Mouse (Mus musculus) left cerebral cortex, adult 18-20 months (tissue): ENCODE results near the gene Nudt13. TPM values are rescaled to one million over a fixed set of nuclear protein-coding genes. Genes with fewer than 3 reads are reported as not detected.

Experiments
- DNase-seq, 2 experiments: peaks; one replicate each; pipeline ENCODE4 v3.0.0; 2021 to 2022; ENCODE audit warnings: low spot score in 2 of 2, mixed read lengths in 1 of 2
- total RNA-seq, 2 experiments: library from RNA; stranded (reverse); gene quantifications; 2 replicates each; pipeline ENCODE4 v1.2.3; 2021

The Nudt13 gene
- total RNA-seq, 2 experiments from 2014 or later = 18.4 to 23.4 TPM

DNA sequence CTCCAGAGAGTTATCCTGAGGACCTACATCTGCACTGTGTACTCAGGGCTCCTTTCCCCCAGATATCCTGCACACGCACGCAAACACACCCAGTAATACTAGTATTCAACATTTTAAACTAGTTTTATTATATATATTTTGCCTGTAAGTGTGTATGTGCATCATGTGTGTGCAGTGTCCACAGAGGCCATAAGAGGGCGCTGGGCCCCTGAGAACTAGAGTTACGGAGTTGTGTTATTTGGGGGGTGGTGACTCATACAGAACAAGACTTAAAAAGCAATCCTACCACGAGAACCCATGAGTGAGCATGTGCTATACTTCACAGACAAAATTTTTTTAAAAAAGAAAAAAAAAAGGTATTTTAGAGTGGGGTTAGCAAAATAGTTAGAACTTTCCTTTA is 44.9 kb downstream of the Nudt13 start:
- no peak for DNase-seq

DNA sequence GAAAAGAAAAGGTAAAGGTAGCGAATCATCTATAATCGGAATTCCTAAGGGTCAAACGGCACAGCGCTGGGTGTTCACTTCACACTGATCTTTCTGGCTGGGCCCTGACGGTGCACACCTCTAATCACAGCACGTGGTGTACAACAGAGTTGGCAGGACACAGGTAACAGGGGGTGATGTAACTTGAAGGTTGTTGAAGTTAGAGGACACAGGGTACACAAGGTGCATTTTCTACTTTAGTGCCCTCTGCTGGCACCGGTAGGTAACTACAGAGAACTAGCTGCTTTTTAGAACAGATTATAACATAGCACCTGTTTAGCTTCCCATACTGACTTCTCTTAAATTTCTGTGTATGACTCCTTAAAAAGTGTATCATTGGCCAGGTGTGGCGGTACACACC is 45.7 kb downstream of the Nudt13 start:
- no peak for DNase-seq

DNA sequence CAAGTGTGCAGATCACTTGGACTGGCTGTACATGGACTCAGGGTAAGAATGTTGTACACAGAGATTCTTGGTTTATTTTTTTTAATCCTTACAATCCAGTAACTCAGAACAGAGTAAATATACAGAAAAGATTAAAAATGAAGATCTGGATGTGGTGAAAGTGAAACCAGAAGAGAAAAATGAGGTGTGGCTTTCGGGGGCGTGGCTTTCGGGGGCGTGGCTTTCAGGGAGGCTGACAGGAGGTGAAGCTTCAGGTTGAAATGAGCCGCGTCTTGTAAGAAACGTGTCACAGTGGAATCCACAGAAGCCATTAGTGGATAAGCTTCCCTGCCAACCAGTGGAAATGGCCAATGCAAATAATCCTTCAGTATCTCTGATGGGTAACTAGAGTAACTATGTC is 46.4 kb downstream of the Nudt13 start:
- DNase-seq = no peak

DNA sequence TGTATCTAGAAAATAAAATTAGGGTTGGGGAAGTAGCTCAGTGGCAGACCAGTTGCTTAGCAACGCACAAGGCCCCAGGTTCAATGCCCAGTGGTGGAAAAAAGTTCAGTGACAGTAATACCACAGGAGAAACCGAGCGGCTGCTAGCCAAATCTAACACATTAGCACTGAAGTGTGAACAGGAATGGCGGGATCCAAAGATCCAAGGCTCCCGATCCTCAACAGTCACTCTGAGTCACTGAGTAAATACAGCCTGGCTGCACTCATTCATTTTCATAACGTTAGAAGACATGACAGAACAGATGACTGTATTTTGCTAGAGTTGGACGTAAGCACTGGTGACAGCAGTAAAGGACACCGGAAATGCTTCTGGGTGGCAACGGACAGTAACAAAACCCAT is 51.4 kb downstream of the Nudt13 start:
- DNase-seq = no peak

DNA sequence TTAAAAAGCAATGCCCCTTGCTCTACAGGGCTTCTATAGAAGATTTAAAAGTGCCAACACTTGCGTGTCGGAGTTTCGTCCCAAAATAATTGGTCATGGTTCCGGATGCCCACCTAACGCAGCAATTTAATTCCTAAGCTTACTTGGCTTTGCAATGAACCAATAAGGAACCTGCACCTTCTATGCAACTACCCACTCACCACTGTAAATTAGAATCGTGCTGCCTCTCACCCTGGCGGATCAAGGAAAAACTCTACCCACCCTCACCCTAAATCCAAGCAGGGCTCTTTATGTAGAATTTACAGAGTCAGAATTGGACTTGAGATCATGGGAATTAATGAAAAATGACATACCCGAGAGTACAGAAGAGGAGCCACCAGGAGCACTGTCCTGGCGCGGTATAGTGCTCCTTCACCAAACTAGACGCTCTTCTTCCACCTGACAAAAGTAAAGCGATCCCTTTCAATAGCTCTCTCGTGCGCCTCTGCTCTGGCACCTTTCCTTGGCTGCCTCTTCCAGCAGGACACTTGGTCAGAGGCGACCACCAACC is 53.0 kb downstream of the Nudt13 start:
- DNase-seq = no peak

DNA sequence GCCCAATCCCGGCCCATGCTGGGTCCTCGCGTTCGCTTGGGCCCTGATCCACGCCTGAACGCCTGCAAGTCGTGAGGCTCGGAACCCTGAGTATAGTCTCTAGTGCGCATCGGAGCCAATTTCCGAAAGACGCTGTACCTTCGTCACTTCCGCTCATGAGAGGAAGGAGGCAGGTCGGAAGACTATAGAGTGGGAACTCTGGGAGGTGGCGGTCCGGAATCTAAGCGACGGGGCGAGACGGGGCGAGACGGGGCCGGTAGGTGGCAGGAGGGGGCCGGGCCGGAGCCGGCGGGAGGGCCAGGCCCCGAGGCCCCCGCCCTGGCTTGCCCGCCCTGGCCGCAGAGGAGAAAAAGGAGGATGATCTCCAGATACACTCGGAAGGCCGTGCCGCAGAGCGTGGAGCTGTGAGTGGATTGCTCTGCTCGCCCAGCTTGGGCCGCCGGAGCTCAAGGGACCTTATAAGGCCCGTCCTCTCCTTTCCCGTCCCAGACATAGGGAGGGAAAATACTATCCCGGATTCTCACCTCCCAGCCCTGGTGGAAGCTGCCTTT is 53.6 kb downstream of the Nudt13 start, which contains the start of the genes Ecd and Fam149b:
TSS of gene Ecd (minus strand) at position 131 of the 551 bp plus-strand sequence.
TSS of gene Fam149b (plus strand) at position 172 of the 551 bp plus-strand sequence.
- DNase-seq = peak; percentile 91 to 92

DNA sequence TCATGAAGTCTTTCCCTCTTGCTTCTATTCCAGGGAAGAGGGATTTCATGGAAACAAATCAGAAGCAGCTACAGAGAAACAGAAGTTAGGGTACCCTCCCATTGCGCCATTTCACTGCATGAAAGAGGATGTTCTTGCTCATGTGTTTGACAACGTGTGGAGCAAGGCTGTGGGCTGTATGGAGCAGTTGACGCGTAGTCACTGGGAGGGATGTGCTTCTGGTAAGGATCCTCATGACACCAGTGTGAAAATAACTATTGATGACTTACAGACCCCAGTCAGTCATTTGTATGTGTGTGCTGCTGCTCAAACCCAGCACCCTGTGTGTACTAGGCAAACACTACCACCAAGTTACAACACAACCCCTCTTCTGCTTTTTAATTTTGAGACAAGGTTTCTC is 68.7 kb downstream of the Nudt13 start:
- DNase-seq = no peak

Other genes starting within 250 kb of the Nudt13 start
- 1 to 10 TPM; 4.1 to 4.3 TPM for gene Saysd1, start 156.2 kb upstream of the Nudt13 start, total RNA-seq
- under 1 TPM; 0.21 to 0.37 TPM for gene Kcnk5, start 112.9 kb upstream of the Nudt13 start, total RNA-seq
- gene Kcnk16, start 25.5 kb upstream of the Nudt13 start, total RNA-seq = not detected
- gene Ecd, start 53.4 kb downstream of the Nudt13 start, total RNA-seq = 10 to 100 TPM; 32.4 to 39.2 TPM
- gene Fam149b, start 53.5 kb downstream of the Nudt13 start, total RNA-seq = 10 to 100 TPM; 41.9 to 51.4 TPM
- 10 to 100 TPM; 29.4 to 32.5 TPM for gene Dnajc9, start 94.2 kb downstream of the Nudt13 start, total RNA-seq
- 10 to 100 TPM; 34.1 to 35.1 TPM for gene Mrps16, start 98.9 kb downstream of the Nudt13 start, total RNA-seq
- 1 to 10 TPM; 1.7 to 2.4 TPM for gene Cfap70, start 157.5 kb downstream of the Nudt13 start, total RNA-seq
- gene Anxa7, start 185.4 kb downstream of the Nudt13 start, total RNA-seq = 10 to 100 TPM; 70.5 to 78.1 TPM
- under 1 TPM; 0.72 to 0.96 TPM for gene Mss51, start 202.2 kb downstream of the Nudt13 start, total RNA-seq